Mouse (Mus musculus) G1E (cell line): ENCODE measurements at regions not wholly inside any gene's neighbourhood (a gene's known extent, or its start where the extent isn't known, plus 50 kb on each side); places are given as distances from the start of the nearest gene placed in this dataset.

Source experiments
- CTCF ChIP-seq: IDR thresholded peaks from 2 replicates; pipeline ENCODE4 v1.5.1; 2012; ENCODE audit warnings: low read depth, low read length, inconsistent platforms, mixed read lengths
- GATA1 ChIP-seq: IDR thresholded peaks from 2 replicates; pipeline ENCODE4 v1.6.1; 2012; ENCODE audit warnings: borderline replicate concordance, low read length, inconsistent platforms, mixed read lengths
- GATA2 ChIP-seq: IDR thresholded peaks from 2 replicates; pipeline ENCODE4 v1.6.1; 2012; ENCODE audit warnings: low read depth, low read length, inconsistent platforms, borderline replicate concordance
- POLR2AphosphoS5 ChIP-seq: IDR thresholded peaks from 2 replicates; pipeline ENCODE4 v1.6.1; 2012; ENCODE audit warnings: low read depth, low read length, inconsistent platforms; ENCODE audit not compliant: insufficient replicate concordance
- TAL1 ChIP-seq: conservative IDR thresholded peaks from 2 replicates; pipeline ENCODE4 v1.6.1; 2012; ENCODE audit warnings: low read depth, low read length, inconsistent platforms, mixed read lengths

DNA sequence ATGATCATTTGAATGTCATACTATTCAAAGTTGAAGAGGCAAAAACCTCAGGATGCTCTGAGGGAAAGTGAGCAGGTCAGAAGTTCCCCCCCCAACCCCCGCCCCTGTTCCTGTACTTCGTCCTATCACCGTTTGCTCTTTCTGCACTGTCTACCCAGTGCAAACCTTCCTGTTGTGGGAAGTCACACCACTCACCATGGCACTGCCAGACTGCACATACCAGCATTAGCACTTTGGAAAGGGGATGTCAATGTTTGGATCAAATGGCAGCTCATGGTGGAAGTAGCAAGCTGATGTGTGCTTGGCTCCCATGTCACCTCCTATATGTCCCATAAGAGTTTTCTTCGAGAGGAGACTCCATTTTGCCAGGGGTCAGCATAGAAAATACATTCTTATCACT is 543.2 kb downstream of the Rnf144a start:
- TF ChIP-seq CTCF: no peak
- TF ChIP-seq POLR2AphosphoS5: no peak
- TF ChIP-seq GATA2: no peak
- no peak for TF ChIP-seq TAL1
- TF ChIP-seq GATA1: no peak
